Mouse (Mus musculus) forebrain, embryonic 11.5 days (tissue): ENCODE measurements around the gene Scn3b. TPM values are rescaled to one million over a fixed set of nuclear protein-coding genes. Genes with fewer than 3 reads are reported as not detected.

Experiments
- ATAC-seq: fragments of 200-750 bp; cut with Nextera tagmentation; replicated peaks from 2 replicates; pipeline ENCODE4 v1.8.0; 2017; ENCODE audit warnings: moderate TSS enrichment; ENCODE audit not compliant: low FRiP score
- DNase-seq: peaks from one replicate; pipeline ENCODE4 v3.0.0-alpha.2; 2017; ENCODE audit warnings: low spot score
- H3K27ac ChIP-seq: fragments of 300-500 bp; sonication (generic); 2 replicates; pipeline ENCODE4 v1.5.1; 2014; ENCODE audit warnings: low read depth, low read length
- H3K27me3 ChIP-seq: fragments of 300-500 bp; sonication (generic); 2 replicates; pipeline ENCODE4 v1.6.1; 2014; ENCODE audit warnings: mild to moderate bottlenecking, low read length, mixed read lengths; ENCODE audit not compliant: control insufficient read depth, insufficient read depth
- H3K36me3 ChIP-seq: fragments of 300-500 bp; sonication (generic); 2 replicates; pipeline ENCODE4 v1.6.1; 2014; ENCODE audit warnings: mild to moderate bottlenecking, low read length, moderate library complexity, mixed read lengths; ENCODE audit not compliant: control insufficient read depth, insufficient read depth
- H3K4me1 ChIP-seq: fragments of 300-500 bp; sonication (generic); replicated peaks from 2 replicates; pipeline ENCODE4 v1.6.1; 2014; ENCODE audit warnings: low read length, mixed read lengths; ENCODE audit not compliant: control insufficient read depth, insufficient read depth
- H3K4me2 ChIP-seq: fragments of 300-500 bp; sonication (generic); 2 replicates; pipeline ENCODE4 v1.6.1; 2014; ENCODE audit warnings: low read depth, mild to moderate bottlenecking, low read length, moderate library complexity, mixed read lengths; ENCODE audit not compliant: severe bottlenecking
- H3K4me3 ChIP-seq: fragments of 300-500 bp; sonication (generic); 2 replicates; pipeline ENCODE4 v1.5.1; 2014; ENCODE audit warnings: low read depth, low read length
- H3K9ac ChIP-seq: fragments of 300-500 bp; sonication (generic); 2 replicates; pipeline ENCODE4 v1.6.1; 2014; ENCODE audit warnings: low read length
- H3K9me3 ChIP-seq: fragments of 300-500 bp; sonication (generic); 2 replicates; pipeline ENCODE4 v1.6.1; 2016; ENCODE audit warnings: low read length, mixed read lengths; ENCODE audit not compliant: control insufficient read depth
- WGBS: fragments of 180-500 bp; shearing (Covaris S2); extraction: QIAGEN DNeasy Blood & Tissue Kit; methylation state at CpG from one replicate; pipeline ENCODE4 v1.1.7; 2014; 5-methylcytosine and 5-hydroxymethylcytosine counted together
- polyA plus RNA-seq: library from polyadenylated mRNA; unstranded; fragments of >200 nt; fragmentation: Nextera tagmentation; extraction: Ambion mirVana; gene quantifications from 2 replicates; pipeline ENCODE4 v1.2.1, GENCODE M21; 2014

The Scn3b gene
- polyA plus RNA-seq, 1 experiment from 2014 or later = 9.7 TPM

DNA sequence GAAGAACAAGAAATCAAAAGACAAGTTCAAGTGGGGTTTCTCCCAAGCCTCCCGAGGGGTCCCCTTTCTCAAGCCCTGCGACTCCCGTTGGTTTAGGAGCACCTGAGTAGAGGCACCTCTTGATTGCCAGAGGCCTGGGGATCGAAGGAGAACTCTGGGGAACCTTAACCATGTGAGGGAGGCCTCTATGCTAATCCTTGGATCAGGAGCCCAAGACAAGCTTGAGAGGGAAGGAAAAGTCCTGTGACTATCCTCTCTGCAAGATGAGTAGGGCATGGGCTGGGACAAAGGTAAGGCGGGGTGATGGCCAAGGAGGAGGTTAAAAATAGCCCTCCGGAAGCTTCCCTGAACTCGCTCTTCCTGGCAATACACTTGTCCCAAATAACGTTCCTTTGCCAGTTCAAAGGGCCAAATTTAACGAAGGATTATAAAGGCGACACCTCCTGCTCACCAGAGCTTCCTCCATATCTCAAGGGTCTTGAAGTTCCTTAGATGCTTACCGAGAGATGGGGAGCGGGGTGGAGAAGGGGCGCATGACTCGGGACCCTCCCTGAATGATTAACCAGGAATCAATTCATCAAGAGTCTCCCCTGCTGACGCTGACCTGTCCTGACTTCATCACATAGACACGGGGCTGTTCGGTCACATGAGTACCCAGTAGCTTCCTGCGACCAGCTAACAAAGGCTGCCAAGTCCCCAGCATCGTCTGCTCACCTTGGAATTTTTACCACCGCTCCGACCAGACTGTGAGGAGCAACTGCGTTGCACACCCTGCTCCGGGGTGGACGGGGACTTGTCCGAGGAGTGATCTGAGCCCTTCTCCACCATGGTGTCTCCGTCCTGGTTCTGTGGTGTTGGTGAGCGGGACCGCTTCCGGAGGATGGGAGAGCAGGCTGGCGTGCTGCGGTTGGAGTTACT lies 64.0 kb downstream of the Scn3b start:
- no peak for DNase-seq
- H3K9ac ChIP-seq = no peak overlapping the region
- 84% methylated on average over 31 of the region's 31 CpGs for WGBS

GRCm38 (mm10) chr9:40333649-40334396 lies 64.8 kb downstream of the Scn3b start:
- no peak overlapping the region for H3K9ac ChIP-seq
- no peaks in the 10 kb centered on the region for H3K27me3 ChIP-seq
- H3K36me3 ChIP-seq = no peaks in the 10 kb centered on the region
- no peak overlapping the region for H3K4me3 ChIP-seq
- no peak for ATAC-seq
- no peaks in the 10 kb centered on the region for H3K4me1 ChIP-seq
- peak; percentile 84 for DNase-seq
- H3K9me3 ChIP-seq = no peaks in the 10 kb centered on the region
- 62% methylated on average over 9 of the region's 9 CpGs for WGBS
- no peak overlapping the region for H3K4me2 ChIP-seq
- H3K27ac ChIP-seq = no peak overlapping the region

More for the DNA sequence above, 64.0 kb downstream of the Scn3b start:
- no peak overlapping the region for H3K27ac ChIP-seq
- no peaks in the 10 kb centered on the region for H3K27me3 ChIP-seq
- no peaks in the 10 kb centered on the region for H3K36me3 ChIP-seq
- ATAC-seq = no peak
- no peak overlapping the region for H3K4me3 ChIP-seq
- no peak overlapping the region for H3K4me2 ChIP-seq
- no peaks in the 10 kb centered on the region for H3K9me3 ChIP-seq
- H3K4me1 ChIP-seq = no peaks in the 10 kb centered on the region

DNA sequence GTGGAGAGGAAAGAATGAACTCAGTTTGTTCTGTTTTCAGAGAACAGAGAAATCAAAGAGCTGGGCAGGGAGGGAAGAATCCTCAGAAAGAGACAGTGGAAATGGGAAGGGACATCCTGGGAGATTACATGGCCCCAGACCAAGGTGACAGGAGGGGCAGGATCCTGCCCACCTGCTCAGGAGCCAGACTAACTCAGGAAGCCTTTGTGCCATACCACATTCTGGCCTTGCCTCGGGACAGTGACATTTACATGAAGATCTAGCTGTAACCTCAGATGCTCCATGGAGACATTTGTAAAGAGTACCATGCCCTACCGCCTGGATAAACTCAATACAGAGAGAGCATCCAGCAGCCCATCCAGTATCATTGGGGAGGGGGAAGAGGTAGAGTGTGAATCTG lies 65.6 kb downstream of the Scn3b start:
- H3K27me3 ChIP-seq = no peaks in the 10 kb centered on the region
- ATAC-seq (no peak), DNase-seq (no peak)
- no peak overlapping the region for H3K9ac ChIP-seq
- H3K36me3 ChIP-seq = no peaks in the 10 kb centered on the region
- no peak overlapping the region for H3K27ac ChIP-seq
- H3K4me2 ChIP-seq = no peak overlapping the region
- H3K4me3 ChIP-seq = no peak overlapping the region
- H3K4me1 ChIP-seq = no peaks in the 10 kb centered on the region
- H3K9me3 ChIP-seq = no peaks in the 10 kb centered on the region
- WGBS = 78% methylated on average over 2 of the region's 2 CpGs

DNA sequence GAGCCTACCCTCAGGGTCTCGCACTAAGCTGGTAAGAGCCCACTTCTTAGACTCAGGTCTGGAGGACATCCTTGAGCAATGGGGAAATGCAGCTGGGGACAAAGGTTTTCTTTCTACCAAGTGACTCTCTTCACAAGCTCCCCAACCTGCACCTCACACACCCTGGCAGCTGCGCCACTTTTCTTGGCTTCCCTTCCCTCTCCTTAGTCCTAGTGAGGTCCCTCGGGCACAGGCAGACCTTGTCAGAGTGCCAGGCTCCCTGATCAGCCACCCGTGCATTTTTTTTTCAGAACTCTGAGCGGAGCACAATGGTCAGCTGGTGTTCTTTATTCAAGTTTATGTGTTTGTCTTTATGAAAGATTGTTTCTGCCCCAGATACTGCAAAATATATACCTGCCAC lies 67.7 kb downstream of the Scn3b start:
- Histone ChIP-seq H3K9ac (no peak overlapping the region), H3K9me3 (no peaks in the 10 kb centered on the region), H3K4me1 (no peaks in the 10 kb centered on the region), H3K36me3 (no peaks in the 10 kb centered on the region), H3K4me2 (no peak overlapping the region), H3K4me3 (no peak overlapping the region), H3K27ac (no peak overlapping the region), H3K27me3 (no peaks in the 10 kb centered on the region)
- WGBS = 82% methylated on average over 5 of the region's 5 CpGs
- DNase-seq (no peak), ATAC-seq (no peak)

DNA sequence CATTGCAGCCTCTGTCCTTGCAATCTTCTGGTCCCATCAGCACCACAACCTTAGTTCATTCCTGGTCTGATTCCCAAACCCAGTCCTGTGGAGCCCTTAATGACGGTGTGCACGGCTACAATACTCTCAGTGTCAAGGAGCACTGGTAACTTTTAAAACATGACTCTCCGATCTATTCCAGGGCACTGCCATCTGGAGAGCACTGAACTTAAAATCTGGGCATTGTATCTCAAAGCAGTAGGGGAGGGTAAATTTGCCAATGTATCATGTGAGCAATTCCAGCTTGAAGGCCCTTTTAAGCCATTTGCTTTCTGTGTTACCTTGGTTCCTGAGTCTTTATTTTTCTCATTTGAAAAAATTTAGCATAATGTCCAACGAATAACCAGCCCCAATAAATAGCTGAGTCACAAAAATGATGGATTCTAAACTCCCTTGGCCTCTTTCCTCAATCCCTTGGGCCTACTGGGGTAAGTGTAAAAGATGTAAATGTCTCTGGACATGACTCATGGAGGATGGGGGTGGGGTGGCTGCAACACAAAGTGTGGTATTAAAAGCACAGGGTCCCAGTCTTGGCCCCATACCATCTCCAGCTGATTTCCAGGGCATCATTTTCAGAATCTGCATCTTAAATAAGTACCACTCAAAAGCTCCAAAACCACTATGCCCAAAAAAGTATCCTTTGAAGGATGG lies 68.3 kb downstream of the Scn3b start:
- Histone ChIP-seq H3K4me1 (no peaks in the 10 kb centered on the region), H3K27ac (no peak overlapping the region), H3K4me2 (no peak overlapping the region), H3K4me3 (no peak overlapping the region), H3K9me3 (no peaks in the 10 kb centered on the region), H3K9ac (no peak overlapping the region), H3K36me3 (no peaks in the 10 kb centered on the region), H3K27me3 (no peaks in the 10 kb centered on the region)
- 73% methylated on average over 4 of the region's 4 CpGs for WGBS
- no peak for DNase-seq
- no peak for ATAC-seq

DNA sequence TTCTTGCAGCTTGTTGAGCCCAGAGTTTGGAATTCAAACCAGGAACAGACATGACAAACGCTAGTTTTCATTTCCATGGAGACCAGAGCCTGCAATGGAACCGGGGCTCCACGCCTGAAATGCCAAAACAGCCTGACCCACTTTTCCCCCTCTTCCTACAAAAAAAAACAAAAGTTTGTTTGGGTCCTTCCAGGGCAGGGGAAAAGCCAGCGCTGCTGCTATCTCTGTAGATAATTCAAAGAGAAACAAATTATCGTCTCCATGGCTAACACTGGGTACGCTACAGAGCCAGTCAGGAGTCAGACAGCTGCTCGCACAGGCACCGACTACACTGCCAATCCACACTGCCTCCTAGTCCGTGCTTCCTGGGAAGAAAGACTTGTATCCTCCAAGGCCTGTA lies 70.6 kb downstream of the Scn3b start:
- DNase-seq (no peak), ATAC-seq (no peak)
- Histone ChIP-seq H3K9me3 (no peaks in the 10 kb centered on the region), H3K27ac (no peak overlapping the region), H3K36me3 (no peaks in the 10 kb centered on the region), H3K4me2 (no peak overlapping the region), H3K27me3 (no peaks in the 10 kb centered on the region), H3K9ac (no peak overlapping the region), H3K4me3 (no peak overlapping the region), H3K4me1 (no peaks in the 10 kb centered on the region)
- 82% methylated on average over 9 of the region's 9 CpGs for WGBS

Other genes starting within 250 kb of the Scn3b start
- gene Olfr981, start 247.8 kb upstream of the Scn3b start, polyA plus RNA-seq = not detected in 2 replicates
- gene Olfr982, start 195.4 kb upstream of the Scn3b start, polyA plus RNA-seq = not detected in 2 replicates
- gene Olfr983, start 175.6 kb upstream of the Scn3b start, polyA plus RNA-seq = not detected in 2 replicates
- not detected in 2 replicates for gene Olfr984, start 155.0 kb upstream of the Scn3b start, polyA plus RNA-seq
- not detected in 2 replicates for gene Olfr985, start 139.0 kb upstream of the Scn3b start, polyA plus RNA-seq
- not detected in 2 replicates for gene Tmem225, start 121.1 kb upstream of the Scn3b start, polyA plus RNA-seq
- not detected in 2 replicates for gene Olfr986, start 88.3 kb upstream of the Scn3b start, polyA plus RNA-seq
- 8.1 and 9.0 TPM in 2 replicates for gene Zfp202, start 76.9 kb upstream of the Scn3b start, polyA plus RNA-seq